Mouse (Mus musculus) liver, adult 2 months (tissue): Measurements from ENCODE around the gene Meaf6.

Experiments used
- CTCF ChIP-seq: fragments of 200-500 bp; IDR thresholded peaks from 2 replicates; pipeline ENCODE4 v1.5.1; 2011; ENCODE audit warnings: low read depth, low read length, control low read depth
- POLR2A ChIP-seq: fragments of 200-500 bp; IDR thresholded peaks from 2 replicates; pipeline ENCODE4 v1.6.1; 2011; ENCODE audit warnings: low read length, control low read depth; ENCODE audit not compliant: insufficient read depth; ENCODE audit errors: extremely low read depth

- TF ChIP-seq CTCF: no peak
- TF ChIP-seq POLR2A: no peak
Observed at GRCm38 (mm10) chr4:125155646-125156045, 70.7 kb downstream of the Meaf6 start.
